Mouse (Mus musculus) A20 (cell line): Measurements from ENCODE around the gene Gfm1.
A peak's percentile ranks its signal among the peaks of the same experiment; 100 is the strongest.

Source experiments
- DNase-seq: peaks from one replicate; pipeline ENCODE4 v3.0.0-alpha.2; 2011; ENCODE audit warnings: low read depth, low spot score

Gene Gfm1

DNA sequence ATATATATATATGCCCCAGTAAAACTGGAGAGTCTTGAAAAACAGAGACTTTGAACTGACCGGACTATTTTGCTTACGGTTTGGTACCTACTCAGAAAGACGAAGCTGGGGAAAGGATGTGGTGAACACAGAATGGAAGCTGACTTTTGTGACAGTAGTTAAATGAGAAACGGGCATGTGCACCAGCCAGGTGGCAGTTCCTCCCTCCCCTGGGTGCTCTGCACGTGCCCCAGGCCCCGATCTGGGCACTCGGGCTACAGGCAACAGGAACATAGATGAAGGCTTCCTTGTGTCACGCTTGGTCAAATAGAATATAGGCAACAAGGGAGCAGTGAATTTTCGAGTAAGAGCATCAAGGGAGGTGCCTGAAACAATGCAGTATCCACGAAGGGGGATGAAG, 66.4 kb downstream of the Gfm1 start:
- DNase-seq: no peak

DNA sequence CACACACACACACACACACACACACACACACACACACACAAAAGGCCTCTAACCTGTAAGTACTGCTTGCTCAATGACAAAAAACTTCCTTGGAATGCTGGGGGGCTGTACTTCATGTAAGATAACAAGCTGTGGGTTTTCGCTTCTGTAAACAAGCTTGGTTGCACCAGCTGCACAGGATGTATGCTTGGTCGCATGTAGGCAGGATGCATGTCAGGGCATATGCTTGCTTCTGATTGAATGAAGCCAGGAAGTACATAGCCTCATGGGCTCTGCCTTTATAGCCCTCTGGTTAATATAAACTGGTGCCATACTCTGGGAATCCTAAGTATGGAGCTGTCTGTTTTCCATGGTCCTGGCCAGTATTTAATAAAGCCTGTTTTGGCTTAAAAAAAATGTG, 68.1 kb downstream of the Gfm1 start:
- peak; percentile 78 for DNase-seq

DNA sequence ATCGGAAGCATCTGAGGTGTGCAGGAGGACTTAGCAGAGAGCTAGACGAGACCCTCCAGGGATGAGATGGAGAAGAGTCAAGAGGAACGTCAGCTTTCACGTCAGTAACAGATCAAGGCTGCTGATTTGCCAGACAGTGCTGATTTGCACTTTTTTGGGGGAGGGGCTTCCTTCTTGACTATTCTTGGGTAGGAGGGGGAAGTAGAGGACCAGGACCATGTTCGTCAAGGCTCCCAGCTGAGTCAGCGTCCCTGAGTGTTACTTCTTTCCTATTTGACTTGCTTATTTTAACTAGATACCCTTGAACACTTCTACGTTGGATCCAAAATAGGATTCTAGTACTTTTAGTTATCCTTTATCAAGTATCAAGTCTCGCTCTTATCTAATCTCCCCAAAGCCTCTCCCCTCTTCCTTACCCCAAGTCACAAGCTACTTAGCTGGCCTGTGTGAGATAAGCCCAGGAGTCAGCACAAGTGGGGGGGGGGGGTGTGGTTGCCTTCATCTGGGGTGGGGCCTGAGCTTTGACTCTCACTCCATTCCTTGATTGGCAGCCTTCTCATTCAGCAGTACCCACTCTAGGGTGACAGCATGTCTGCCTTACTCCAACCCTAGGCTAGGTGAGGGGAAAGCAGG, 69.0 kb downstream of the Gfm1 start:
- DNase-seq: no peak

DNA sequence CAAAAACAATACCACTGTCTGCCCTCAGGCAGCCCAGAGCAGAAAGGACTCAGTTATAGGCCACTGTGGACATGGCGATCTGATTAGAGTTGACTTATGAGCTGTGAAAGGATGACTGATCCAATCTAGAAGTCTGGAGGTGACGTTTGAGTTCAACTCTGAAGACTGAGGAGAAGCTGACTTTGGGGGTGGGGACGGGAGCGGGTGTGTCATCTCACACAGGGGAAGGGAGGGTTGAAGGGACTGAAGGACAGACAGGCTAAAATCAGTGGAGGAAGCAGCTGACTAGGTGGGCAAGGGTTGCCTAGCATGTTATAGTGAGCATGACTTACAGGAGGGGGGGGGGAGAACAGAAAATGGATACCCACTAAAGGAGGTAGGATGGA, 69.5 kb downstream of the Gfm1 start:
- no peak for DNase-seq

DNA sequence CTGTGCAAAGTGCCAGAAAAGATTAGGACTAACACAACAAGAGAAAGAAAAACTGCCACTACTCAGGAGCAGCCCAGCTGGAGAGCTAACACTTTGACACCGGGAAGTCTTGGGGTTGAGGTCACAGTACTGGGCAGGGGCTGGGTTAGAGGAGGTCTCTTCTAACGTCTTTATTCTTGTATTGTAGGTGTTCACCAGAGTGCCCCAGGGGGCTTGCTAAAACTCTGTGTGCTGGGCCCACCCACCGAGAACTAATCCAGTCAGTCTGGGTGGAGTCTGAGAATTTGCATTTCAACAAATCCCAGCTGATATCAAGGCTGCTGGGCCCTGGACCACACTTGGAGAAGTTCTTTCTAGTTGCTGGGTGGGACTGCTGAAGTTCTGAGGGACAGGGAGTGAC, 74.0 kb downstream of the Gfm1 start:
- no peak for DNase-seq

DNA sequence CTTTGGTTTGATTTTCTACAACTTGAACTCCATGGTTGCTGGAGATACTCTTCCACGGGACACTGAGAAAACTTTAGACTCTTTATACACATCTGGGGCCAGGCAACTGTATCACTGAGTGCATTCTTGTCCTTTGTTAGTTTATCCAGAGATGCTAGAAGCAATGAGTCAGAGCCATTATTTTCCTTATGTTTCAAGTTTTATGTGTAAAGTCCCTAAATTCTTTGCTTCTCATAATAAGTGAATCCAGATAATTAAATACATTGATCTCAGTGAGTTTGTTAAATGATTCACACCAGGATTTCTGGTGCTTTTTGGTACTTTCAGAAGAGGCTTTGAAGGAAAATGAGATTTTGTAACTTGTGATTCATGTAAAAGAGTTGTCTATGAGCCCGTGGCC, 75.4 kb downstream of the Gfm1 start:
- no peak for DNase-seq

DNA sequence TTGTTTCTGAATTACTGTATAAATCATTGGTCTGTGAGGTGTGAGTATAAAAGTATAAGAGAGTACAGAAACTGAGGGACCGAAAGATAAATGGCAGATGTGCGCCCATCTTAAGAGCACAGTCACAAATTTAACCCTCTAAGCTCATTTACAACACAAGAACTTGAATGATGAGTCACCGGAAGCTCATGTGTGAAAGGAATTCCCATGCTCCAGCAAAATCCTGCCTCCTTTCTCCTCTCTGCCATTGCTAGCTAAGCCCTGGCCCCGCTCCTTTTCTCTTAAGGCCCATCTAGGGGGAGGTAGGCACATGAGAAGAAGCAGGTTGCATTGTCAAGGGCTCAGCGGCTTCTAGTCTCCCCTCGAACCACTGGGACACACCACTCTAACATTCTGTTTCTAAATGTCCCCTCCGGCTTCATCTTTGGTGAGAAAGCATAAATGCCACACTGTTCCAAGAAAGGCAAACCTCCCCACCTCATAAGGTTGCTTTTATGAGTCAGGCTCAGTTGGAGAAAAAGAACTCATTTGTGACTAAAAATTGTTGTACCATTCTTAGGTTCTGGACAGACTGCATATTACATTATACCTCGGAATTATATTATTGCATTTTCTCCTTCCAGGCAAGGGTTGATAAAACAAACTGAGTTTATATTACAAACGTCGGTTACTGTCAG, 78.5 kb downstream of the Gfm1 start:
- DNase-seq: no peak

DNA sequence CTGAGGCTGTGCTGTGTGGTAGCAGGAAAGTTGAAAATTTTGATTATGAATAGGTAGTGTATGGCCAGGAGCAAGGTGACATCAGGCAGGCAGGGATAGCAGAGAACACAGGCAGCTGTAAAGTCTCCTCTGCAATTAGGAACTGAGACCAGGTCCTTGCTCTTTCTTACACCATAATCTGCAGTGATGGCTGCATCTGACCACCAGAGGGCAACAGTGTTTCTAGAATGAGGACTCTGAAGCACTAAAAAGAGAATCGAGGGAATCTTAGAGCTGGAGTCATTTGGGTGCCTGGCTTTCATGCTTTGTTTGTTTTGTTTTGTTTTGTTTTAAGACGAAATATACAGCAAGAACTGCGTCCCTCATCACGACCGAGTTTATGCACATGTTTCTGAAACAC, 82.9 kb downstream of the Gfm1 start:
- DNase-seq: peak; percentile 82

DNA sequence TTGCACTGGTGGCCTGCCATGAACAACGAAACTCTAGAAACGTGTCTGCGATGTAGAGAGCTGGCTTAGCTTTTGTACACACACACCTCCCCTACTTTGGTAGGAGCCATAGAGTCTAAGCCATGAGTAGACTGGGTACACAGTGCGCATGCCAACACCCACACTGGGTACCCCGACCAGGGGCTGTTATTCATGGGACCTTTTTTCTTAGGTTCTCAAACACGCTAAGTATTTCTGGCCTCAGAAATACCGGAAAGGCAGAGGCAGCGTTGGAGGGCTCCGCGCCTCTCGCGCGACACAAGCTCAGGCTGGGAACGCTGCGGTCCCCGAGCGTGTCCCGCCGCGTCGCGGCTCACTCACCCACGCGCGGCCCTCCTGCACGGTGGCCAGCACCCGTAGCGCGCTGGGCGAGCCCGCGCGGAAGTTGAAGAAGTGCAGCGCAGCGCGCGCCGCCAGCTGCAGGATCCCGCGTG, 84.9 kb downstream of the Gfm1 start:
- DNase-seq: no peak

DNA sequence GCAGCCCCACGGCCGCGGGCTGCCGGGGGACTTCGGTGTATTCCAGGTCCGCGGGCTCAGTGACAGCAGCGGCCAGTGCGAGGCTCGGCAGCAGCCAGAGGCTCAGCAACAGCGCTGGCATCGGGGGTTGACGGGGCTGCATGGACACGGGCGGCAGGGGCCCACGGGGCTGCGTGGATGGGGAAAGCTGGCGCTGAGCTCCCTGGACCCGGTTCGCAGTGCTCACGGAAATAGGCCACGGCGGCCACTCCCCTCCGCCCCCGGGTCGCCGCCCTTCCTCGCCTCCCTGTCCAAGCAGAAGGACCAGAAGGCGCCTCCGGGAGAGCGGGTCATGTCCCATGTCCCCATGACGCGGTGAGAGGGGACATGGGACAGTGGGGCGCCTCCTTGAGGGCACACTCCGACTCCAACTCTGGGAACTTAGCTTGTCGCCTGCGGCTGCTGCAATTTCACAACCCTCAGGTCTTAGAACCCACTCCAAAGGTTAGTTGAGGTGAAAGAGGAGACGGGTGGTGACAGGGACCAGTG, 85.4 kb downstream of the Gfm1 start, which contains the start of gene Rarres1:
Gene Rarres1, minus strand, starts transcription at position 250 of the 528 bp plus-strand sequence.
- DNase-seq: no peak

DNA sequence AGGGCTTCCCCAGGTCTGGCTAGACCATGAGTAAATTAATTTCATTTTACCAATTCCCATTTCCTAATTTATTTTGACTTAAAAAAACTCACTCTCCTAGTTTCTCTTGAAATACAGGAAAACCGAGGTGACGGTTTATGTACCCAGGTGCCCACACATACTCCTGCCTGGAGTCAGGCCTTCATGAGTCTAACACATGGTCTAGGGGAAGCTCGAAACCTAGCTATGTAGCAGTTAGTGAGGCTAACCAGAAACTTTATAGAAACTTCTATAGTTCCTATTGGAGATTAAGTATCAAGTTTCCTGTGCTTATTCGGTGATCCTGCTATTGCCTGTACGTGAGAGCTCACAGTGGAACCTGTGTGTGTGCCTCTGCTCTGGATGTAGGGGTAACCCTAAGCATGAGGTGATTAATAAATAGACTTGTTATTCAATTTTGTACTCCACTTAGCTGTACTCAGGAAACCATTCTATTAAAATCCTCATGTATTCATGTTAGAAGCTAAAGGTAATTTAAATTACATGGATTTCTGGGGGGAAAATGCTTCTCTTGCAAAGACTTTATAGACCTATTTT, 90.8 kb downstream of the Gfm1 start:
- no peak for DNase-seq

DNA sequence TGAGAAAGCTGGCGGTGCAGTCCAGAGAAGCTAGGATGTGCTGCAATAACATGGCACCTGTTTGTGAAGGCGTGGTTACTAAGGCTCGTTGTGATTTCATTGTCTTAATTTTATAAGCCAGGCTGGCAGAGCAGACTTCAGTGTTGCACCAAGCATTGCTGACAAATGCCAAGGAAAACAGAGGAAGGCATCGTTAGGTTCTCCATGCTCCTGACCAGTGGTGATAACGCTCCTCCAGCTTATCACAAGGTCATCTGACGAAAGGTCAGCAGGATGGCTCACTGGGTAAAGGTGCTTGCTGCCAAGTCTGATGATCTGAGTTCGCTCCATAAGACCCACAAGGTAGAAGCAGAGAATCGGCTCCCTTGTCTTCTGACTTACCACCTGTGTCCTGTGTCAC, 92.8 kb downstream of the Gfm1 start:
- DNase-seq: no peak

DNA sequence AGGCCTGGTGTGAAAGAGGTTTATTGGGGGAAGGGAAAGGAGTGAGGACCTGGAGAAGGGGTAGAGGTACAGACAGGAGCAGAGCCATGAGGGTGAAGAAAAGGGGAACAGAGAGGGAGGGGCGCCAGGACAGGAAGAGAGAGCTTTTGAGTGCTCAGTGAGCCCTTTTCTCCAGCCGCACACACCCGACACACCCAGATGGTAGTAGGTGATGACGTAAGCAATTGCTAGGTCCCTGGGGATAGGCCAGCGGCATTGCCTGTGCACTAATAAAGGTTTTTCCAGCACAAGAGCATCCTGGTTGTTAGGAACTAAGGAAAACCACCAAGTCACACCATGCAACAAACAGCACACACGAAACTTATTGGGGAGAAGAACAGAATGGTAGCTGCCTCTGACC, 94.9 kb downstream of the Gfm1 start:
- DNase-seq: peak; percentile 6
